Mouse (Mus musculus): ENCODE data around the gene Slfn8.
"Not testable (repeated sequence)": the region's sequence is repeated elsewhere in the genome, so short reads cannot be mapped to it uniquely, and the experiment has no call there.

Gene Slfn8

GRCm38 (mm10) chr11:83020621-83021020 lies at the start of gene Slfn8:
Slfn8 (minus strand) TSS chr11:83020810.
- no peak for DNase-seq (ENCODE audit: low spot score in 2 of 2)

- DNase-seq (ENCODE audit: low spot score in 2 of 2), result no peak
Observed at GRCm38 (mm10) chr11:83067982-83068694, 47.5 kb upstream of the Slfn8 start.

GRCm38 (mm10) chr11:83066640-83067531 lies 46.3 kb upstream of the Slfn8 start:
- DNase-seq (ENCODE audit: low spot score in 2 of 2), result no peak

- DNase-seq (ENCODE audit: low spot score in 2 of 2), result no peak
Observed at GRCm38 (mm10) chr11:83065441-83066344, 45.1 kb upstream of the Slfn8 start.

GRCm38 (mm10) chr11:83064946-83065345 lies 44.3 kb upstream of the Slfn8 start, which contains the start of gene Slfn2:
Slfn2 (plus strand) TSS chr11:83065112.
- no peak for DNase-seq (ENCODE audit: low spot score in 2 of 2)

- DNase-seq (ENCODE audit: low spot score in 2 of 2), result no peak
Observed at GRCm38 (mm10) chr11:83063941-83064349, 43.3 kb upstream of the Slfn8 start.

GRCm38 (mm10) chr11:83063126-83063525 lies 42.5 kb upstream of the Slfn8 start:
- DNase-seq (ENCODE audit: low spot score in 2 of 2), result no peak

GRCm38 (mm10) chr11:83061806-83062205 lies 41.2 kb upstream of the Slfn8 start:
- no peak for DNase-seq (ENCODE audit: low spot score in 2 of 2)

GRCm38 (mm10) chr11:83060412-83061020 lies 39.9 kb upstream of the Slfn8 start:
- no peak for DNase-seq (ENCODE audit: low spot score in 2 of 2)

- DNase-seq (ENCODE audit: low spot score in 2 of 2), result no peak
Observed at GRCm38 (mm10) chr11:83057863-83058262, 37.3 kb upstream of the Slfn8 start.

GRCm38 (mm10) chr11:83045642-83046041 lies 25.0 kb upstream of the Slfn8 start:
- DNase-seq (ENCODE audit: low spot score in 2 of 2), result no peak

GRCm38 (mm10) chr11:83043891-83044290 lies 23.3 kb upstream of the Slfn8 start:
- no peak for DNase-seq (ENCODE audit: low spot score in 2 of 2)

GRCm38 (mm10) chr11:83041000-83041399 lies 20.4 kb upstream of the Slfn8 start:
- DNase-seq (ENCODE audit: low spot score in 2 of 2), result no peak

GRCm38 (mm10) chr11:83040325-83040724 lies 19.7 kb upstream of the Slfn8 start:
- DNase-seq (ENCODE audit: low spot score in 2 of 2), result no peak

GRCm38 (mm10) chr11:83039796-83040195 lies 19.2 kb upstream of the Slfn8 start:
- no peak for DNase-seq (ENCODE audit: low spot score in 2 of 2)

- no peak for DNase-seq (ENCODE audit: low spot score in 2 of 2)
Observed at GRCm38 (mm10) chr11:83039156-83039555, 18.5 kb upstream of the Slfn8 start.

GRCm38 (mm10) chr11:83038686-83039085 lies 18.1 kb upstream of the Slfn8 start:
- DNase-seq (ENCODE audit: low spot score in 2 of 2), result not testable (repeated sequence)

GRCm38 (mm10) chr11:83019561-83020519 lies 770 bp downstream of the Slfn8 start:
- DNase-seq (ENCODE audit: low spot score in 2 of 2), result not testable (repeated sequence)

GRCm38 (mm10) chr11:83016093-83016492 lies 4.5 kb downstream of the Slfn8 start:
- no peak for DNase-seq (ENCODE audit: low spot score in 2 of 2)

- DNase-seq (ENCODE audit: low spot score in 2 of 2), result no peak
Observed at GRCm38 (mm10) chr11:83013356-83013755, 7.3 kb downstream of the Slfn8 start.

Measured in frontal cortex, postnatal 36 days (tissue).